ENCODE assay signal across 10 mouse cellular contexts in the genomic region with DNA sequence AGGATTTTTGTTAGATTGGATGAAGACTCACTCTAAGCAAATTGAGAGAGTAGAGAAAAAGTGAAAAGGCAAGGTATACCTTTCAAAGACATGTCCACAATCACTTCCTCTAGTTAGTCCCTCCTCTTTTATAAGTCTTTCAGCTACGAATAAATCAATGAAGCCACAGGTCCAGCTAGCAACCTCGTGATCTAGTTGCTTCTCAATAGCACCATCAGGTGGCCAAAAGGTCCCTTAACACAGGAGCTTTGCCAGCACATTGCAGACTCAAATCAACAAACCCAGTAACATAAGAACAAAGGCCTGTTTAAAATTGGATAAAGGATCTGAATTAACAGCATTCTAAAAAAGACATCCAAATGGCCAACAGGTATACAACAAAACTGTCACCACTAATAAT. TPM values are rescaled to one million over a fixed set of nuclear protein-coding genes. Genes with fewer than 3 reads are reported as not detected.
A peak's percentile ranks its signal among the peaks of the same experiment; 100 is the strongest.
DNase-seq lines count a peak whose midpoint lies in the region; ATAC-seq and TF ChIP-seq lines count a peak whose summit lies in the region.
"Had no signal": no experiment of that assay in that cellular context is flagged by ENCODE, and none has a peak within 500 bp of the region (broad histone marks: within the 10 kb centered on the region; RNA-seq: fewer than 3 reads in every experiment).

No protein-coding gene starts in this region.

- ATAC-seq in heart, postnatal 0 days (ENCODE audit: insufficient read depth, low read depth), result no peak
- ATAC-seq in neural tube, embryonic 11.5 days (ENCODE audit: insufficient read depth, low FRiP score, low TSS enrichment), result no peak

- H3K27ac ChIP-seq in heart, postnatal 0 days (ENCODE audit: low read depth), result no peak overlapping the region
- no peak overlapping the region for H3K27ac ChIP-seq in neural tube, embryonic 11.5 days (ENCODE audit: low read depth, low read length)

- H3K4me3 ChIP-seq in heart, postnatal 0 days (ENCODE audit: low read depth, low read length), result no peak overlapping the region
- H3K4me3 ChIP-seq in neural tube, embryonic 11.5 days (ENCODE audit: low read depth, low read length), result no peak overlapping the region

- no peaks in the 10 kb centered on the region for H3K9me3 ChIP-seq in heart, postnatal 0 days (replicated peaks; ENCODE audit: control insufficient read depth, low read length)
- H3K9me3 ChIP-seq in neural tube, embryonic 11.5 days (ENCODE audit: control insufficient read depth, low read length), result no peaks in the 10 kb centered on the region

- no peak overlapping the region for H3K4me2 ChIP-seq in heart, postnatal 0 days (ENCODE audit: low read depth, low read length)
- H3K4me2 ChIP-seq in neural tube, embryonic 11.5 days (ENCODE audit: low read depth), result no peak overlapping the region

- H3K4me1 ChIP-seq in heart, postnatal 0 days (ENCODE audit: control insufficient read depth, insufficient read depth), result no peaks in the 10 kb centered on the region
- H3K4me1 ChIP-seq in neural tube, embryonic 11.5 days (ENCODE audit: control insufficient read depth, insufficient read depth, low read length), result no peaks in the 10 kb centered on the region

- TF ChIP-seq EP300 in heart, postnatal 0 days (IDR thresholded peaks at IDR 0.05; ENCODE audit: low read depth), result no peak

- 17% methylated on average over 2 of the region's 2 CpGs for WGBS in heart, postnatal 0 days
- 33% methylated on average over 2 of the region's 2 CpGs for WGBS in neural tube, embryonic 11.5 days

- DNase-seq in heart, postnatal 0 days (ENCODE audit: low spot score), result no peak
- DNase-seq in heart, adult 11 months, result no peak
- peak; percentile 14 for DNase-seq in neural tube, embryonic 11.5 days (ENCODE audit: low spot score)
- no peak for DNase-seq in neural tube, embryonic 10.5 days (ENCODE audit: extremely low spot score, low spot score)
- peak; percentile 9 for DNase-seq in embryo, embryonic 11.5 days (ENCODE audit: low read depth, low spot score)
- DNase-seq in telencephalon, adult 2 months (ENCODE audit: low read depth, low spot score), result peak; percentile 1
- no peak for DNase-seq in natural killer cell, adult 2 months (ENCODE audit: low spot score in 2 of 2)
- DNase-seq in T-cell, adult 2 months (ENCODE audit: low spot score), result no peak
- DNase-seq: thymus, postnatal 4 days had no signal

- no peaks in the 10 kb centered on the region for H3K36me3 ChIP-seq in heart, postnatal 0 days (replicated peaks; ENCODE audit: control insufficient read depth, insufficient read depth, low read length)
- H3K36me3 ChIP-seq in neural tube, embryonic 11.5 days (ENCODE audit: control insufficient read depth, insufficient read depth, low read length), result no peaks in the 10 kb centered on the region

- no peak overlapping the region for H3K9ac ChIP-seq in heart, postnatal 0 days (replicated peaks; ENCODE audit: low read depth, low read length)
- no peak overlapping the region for H3K9ac ChIP-seq in neural tube, embryonic 11.5 days (ENCODE audit: low read length)

- TF ChIP-seq CTCF in heart, postnatal 0 days (IDR thresholded peaks at IDR 0.05; ENCODE audit: low read depth), result peak; percentile 42

- no peaks in the 10 kb centered on the region for H3K27me3 ChIP-seq in heart, postnatal 0 days (ENCODE audit: control insufficient read depth, insufficient read depth, low read length)
- no peaks in the 10 kb centered on the region for H3K27me3 ChIP-seq in neural tube, embryonic 11.5 days (ENCODE audit: control insufficient read depth, insufficient read depth, low read length)

RNA-seq across cellular contexts. Expression of a gene that starts 30.0 kb away (rescaled TPM):
- total RNA-seq in heart, postnatal 0 days (2014; rRNA removed; ENCODE audit: low replicate concordance), result not detected in 2 replicates
- not detected in 2 replicates for polyA plus RNA-seq in heart, postnatal 0 days (2015; fragmentation: Nextera tagmentation; extraction: Ambion mirVana)
- polyA plus RNA-seq in neural tube, embryonic 11.5 days (2014; fragmentation: Nextera tagmentation; extraction: Ambion mirVana), result not detected in 2 replicates
- polyA plus RNA-seq: heart, embryonic 16.5 days had no signal

RNA-seq across cellular contexts. Expression of a gene that starts 30.4 kb away (rescaled TPM):
- 15.1 and 17.9 TPM in 2 replicates for total RNA-seq in heart, postnatal 0 days (2014; rRNA removed; ENCODE audit: low replicate concordance)
- polyA plus RNA-seq in heart, postnatal 0 days (2015; fragmentation: Nextera tagmentation; extraction: Ambion mirVana), result 5.8 and 6.1 TPM in 2 replicates
- polyA plus RNA-seq in neural tube, embryonic 11.5 days (2014; fragmentation: Nextera tagmentation; extraction: Ambion mirVana), result 52.3 and 53.5 TPM in 2 replicates

Comparison
In these comparisons a context has a peak if more than half of its experiments do, and no peak if none do; other contexts are left out.
1. DNase-seq: peak in neural tube, embryonic 11.5 days (single experiment), embryo, embryonic 11.5 days (single experiment) and telencephalon, adult 2 months (single experiment); none in heart, postnatal 0 days (single experiment), heart, adult 11 months (single experiment), neural tube, embryonic 10.5 days (single experiment), natural killer cell, adult 2 months (0 of 2) and T-cell, adult 2 months (single experiment).